Comparison of ENCODE assay signal across 8 mouse cellular contexts in the genomic region with DNA sequence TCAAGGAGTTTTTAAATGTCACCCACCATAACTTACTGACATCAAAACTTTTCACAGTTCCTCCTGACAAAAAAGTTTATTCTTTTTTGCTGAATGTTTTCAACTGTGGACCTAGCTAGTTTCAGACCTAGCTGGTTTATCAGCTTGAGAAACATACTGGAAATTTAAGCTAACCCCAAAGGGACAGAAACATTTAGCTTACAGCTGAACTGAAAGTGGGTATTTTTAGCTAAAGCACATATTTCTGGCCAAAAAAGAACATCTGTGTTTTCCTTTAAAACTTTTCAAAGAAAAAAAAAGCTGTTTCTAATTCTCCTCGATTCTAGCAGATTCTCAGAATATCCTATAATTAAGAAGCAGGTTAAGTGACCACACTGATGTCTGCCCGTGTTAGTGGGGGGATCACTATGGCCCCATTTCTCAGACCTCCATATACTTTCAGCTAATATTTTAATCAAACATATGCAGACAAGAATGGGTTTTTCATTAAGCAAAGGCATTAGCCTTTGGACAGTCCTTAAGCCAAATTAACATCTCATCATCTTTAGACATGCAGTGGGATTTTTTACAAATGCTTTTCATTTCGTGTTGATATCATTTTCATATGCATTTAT. TPM values are rescaled to one million over a fixed set of nuclear protein-coding genes. Genes with fewer than 3 reads are reported as not detected.
DNase-seq lines count a peak whose midpoint lies in the region; ATAC-seq lines count a peak whose summit lies in the region.

No protein-coding gene starts in this region.

- no peaks in the 10 kb centered on the region for H3K36me3 ChIP-seq in kidney, embryonic 16.5 days (ENCODE audit: insufficient read depth, low read length)
- H3K36me3 ChIP-seq in embryonic facial prominence, embryonic 12.5 days, result peaks cover 3% of the 10 kb centered on the region; the same call in 1 of the 2 replicates
- H3K36me3 ChIP-seq in midbrain, embryonic 16.5 days (ENCODE audit: control insufficient read depth, insufficient read depth, low read length), result no peaks in the 10 kb centered on the region

- peak overlapping the region; percentile 78; the same call in 1 of the 2 replicates for H3K4me3 ChIP-seq in kidney, embryonic 16.5 days (ENCODE audit: low read length)
- peak overlapping the region; percentile 83 for H3K4me3 ChIP-seq in embryonic facial prominence, embryonic 12.5 days
- H3K4me3 ChIP-seq in midbrain, embryonic 16.5 days (ENCODE audit: low read depth, low read length), result peak overlapping the region; percentile 87

- H3K4me1 ChIP-seq in kidney, embryonic 16.5 days (ENCODE audit: insufficient read depth, low read length), result peaks cover 20% of the 10 kb centered on the region
- H3K4me1 ChIP-seq in embryonic facial prominence, embryonic 12.5 days, result peaks cover 17% of the 10 kb centered on the region
- peaks cover 21% of the 10 kb centered on the region for H3K4me1 ChIP-seq in midbrain, embryonic 16.5 days (ENCODE audit: control insufficient read depth, insufficient read depth, low read length)

- no peaks in the 10 kb centered on the region for H3K9me3 ChIP-seq in kidney, embryonic 16.5 days (ENCODE audit: low read length)
- no peaks in the 10 kb centered on the region for H3K9me3 ChIP-seq in embryonic facial prominence, embryonic 12.5 days
- no peaks in the 10 kb centered on the region for H3K9me3 ChIP-seq in midbrain, embryonic 16.5 days (replicated peaks; ENCODE audit: control insufficient read depth, low read length, poor library complexity, severe bottlenecking)

- intact Hi-C loops in gastrocnemius, postnatal 36 days (cut with DNase I), result loop anchor here (1.0 to 2.0 kb wide), 2 partner anchors 76 to 113 kb away; no protein-coding TSS in a partner anchor

- H3K27me3 ChIP-seq in kidney, embryonic 16.5 days (ENCODE audit: insufficient read depth, low read length), result no peaks in the 10 kb centered on the region
- no peaks in the 10 kb centered on the region for H3K27me3 ChIP-seq in embryonic facial prominence, embryonic 12.5 days
- no peaks in the 10 kb centered on the region for H3K27me3 ChIP-seq in midbrain, embryonic 16.5 days (ENCODE audit: control insufficient read depth, insufficient read depth, low read depth, low read length)

- H3K9ac ChIP-seq in kidney, embryonic 16.5 days (replicated peaks; ENCODE audit: low read length), result no peak overlapping the region
- no peak overlapping the region for H3K9ac ChIP-seq in embryonic facial prominence, embryonic 12.5 days
- 0 out of 2 replicates have a peak overlapping the region, but pooled peaks have one; percentile 38 for H3K9ac ChIP-seq in midbrain, embryonic 16.5 days (ENCODE audit: low read depth, low read length)

- no peak for DNase-seq in kidney, postnatal 10 days
- DNase-seq in induced T-regulatory cell, adult 2 months (ENCODE audit: low read depth), result peak; percentile 34
- DNase-seq in gastrocnemius, postnatal 36 days, result no peak
- no peak for DNase-seq in urinary bladder, adult 18-20 months (ENCODE audit: low spot score in 2 of 2)

- no peak overlapping the region for H3K27ac ChIP-seq in kidney, embryonic 16.5 days (ENCODE audit: low read length)
- no peak overlapping the region for H3K27ac ChIP-seq in embryonic facial prominence, embryonic 12.5 days
- no peak overlapping the region; the same call in 1 of the 2 replicates for H3K27ac ChIP-seq in midbrain, embryonic 16.5 days (ENCODE audit: low read length)

- WGBS in kidney, embryonic 16.5 days, result 48% methylated on average over 3 of the region's 3 CpGs
- WGBS in embryonic facial prominence, embryonic 12.5 days, result 32% methylated on average over 3 of the region's 3 CpGs
- 36% methylated on average over 3 of the region's 3 CpGs for WGBS in midbrain, embryonic 16.5 days

- no peak for ATAC-seq in kidney, embryonic 16.5 days (ENCODE audit: low FRiP score, low TSS enrichment)
- no peak for ATAC-seq in embryonic facial prominence, embryonic 12.5 days (ENCODE audit: insufficient number of reproducible peaks, insufficient read depth, low FRiP score, low TSS enrichment)
- no peak for ATAC-seq in midbrain, embryonic 16.5 days
- no peak for ATAC-seq in activated CD4-positive, CD25-positive, alpha-beta regulatory T cell, adult 4 months

- peak overlapping the region; percentile 80 for H3K4me2 ChIP-seq in kidney, embryonic 16.5 days (replicated peaks; ENCODE audit: low read depth, low read length)
- H3K4me2 ChIP-seq in embryonic facial prominence, embryonic 12.5 days (replicated peaks), result peak overlapping the region; percentile 69
- peak overlapping the region; percentile 70 for H3K4me2 ChIP-seq in midbrain, embryonic 16.5 days (ENCODE audit: low read length)

RNA-seq across cellular contexts. Expression of gene Gpcpd1, which starts 10.9 kb away (rescaled TPM):
- polyA plus RNA-seq in kidney, embryonic 16.5 days (2015; fragmentation: Nextera tagmentation; extraction: Ambion mirVana), result 25.6 and 30.8 TPM in 2 replicates
- 59.8 and 61.8 TPM in 2 replicates for polyA plus RNA-seq in embryonic facial prominence, embryonic 12.5 days (2016; fragmentation: Nextera tagmentation; extraction: Ambion mirVana)
- polyA plus RNA-seq in midbrain, embryonic 16.5 days (2015; fragmentation: Nextera tagmentation; extraction: Ambion mirVana), result 77.5 and 86.7 TPM in 2 replicates
- 10 to 100 TPM; 50.6 to 63.3 TPM for polyA plus RNA-seq in activated CD4-positive, CD25-positive, alpha-beta regulatory T cell, adult 4 months (2017; shearing (Covaris generic))
- total RNA-seq in gastrocnemius, postnatal 36 days (2021), result 100 to 1,000 TPM; 182 to 223 TPM
